Mouse (Mus musculus) left cerebral cortex, adult 8-10 months (tissue): ENCODE results near the gene Dchs2. TPM values are rescaled to one million over a fixed set of nuclear protein-coding genes. Genes with fewer than 3 reads are reported as not detected.

ENCODE experiments used
- DNase-seq, 2 experiments: peaks; one replicate each; pipeline ENCODE4 v3.0.0; 2022; ENCODE audit warnings: low spot score in 2 of 2
- total RNA-seq, 4 experiments: library from RNA; stranded (reverse); gene quantifications; 2 replicates each; pipeline ENCODE4 v1.2.4; 2022

Dchs2 gene
- total RNA-seq, 4 experiments from 2014 or later: 4.0 to 5.6 (median 4.6) TPM

GRCm38 (mm10) chr3:83250001-83250545 lies 122.3 kb downstream of the Dchs2 start:
- DNase-seq: no peak

GRCm38 (mm10) chr3:83251899-83252298 lies 124.2 kb downstream of the Dchs2 start:
- no peak for DNase-seq

GRCm38 (mm10) chr3:83259421-83259820 lies 131.7 kb downstream of the Dchs2 start:
- no peak for DNase-seq

- no peak for DNase-seq
Measured at GRCm38 (mm10) chr3:83266009-83266408, 138.3 kb downstream of the Dchs2 start.

GRCm38 (mm10) chr3:83270228-83270627 lies 142.5 kb downstream of the Dchs2 start:
- DNase-seq: no peak

- no peak for DNase-seq
Measured at GRCm38 (mm10) chr3:83270982-83271381, 143.2 kb downstream of the Dchs2 start.

GRCm38 (mm10) chr3:83273555-83274244 lies 146.0 kb downstream of the Dchs2 start:
- peak; percentile 22 to 64 for DNase-seq

- no peak for DNase-seq
Measured at GRCm38 (mm10) chr3:83275703-83276102, 148.0 kb downstream of the Dchs2 start.

- no peak for DNase-seq
Measured at GRCm38 (mm10) chr3:83283882-83284281, 156.1 kb downstream of the Dchs2 start.

GRCm38 (mm10) chr3:83286975-83287405 lies 159.2 kb downstream of the Dchs2 start:
- peak; percentile 23 to 24 for DNase-seq

- no peak for DNase-seq
Measured at GRCm38 (mm10) chr3:83288118-83288840, 160.5 kb downstream of the Dchs2 start.

GRCm38 (mm10) chr3:83290482-83290881 lies 162.7 kb downstream of the Dchs2 start:
- no peak for DNase-seq

- DNase-seq: no peak
Measured at GRCm38 (mm10) chr3:83290953-83291352, 163.2 kb downstream of the Dchs2 start.

GRCm38 (mm10) chr3:83299783-83300382 lies 172.1 kb downstream of the Dchs2 start:
- DNase-seq: no peak

- no peak for DNase-seq
Measured at GRCm38 (mm10) chr3:83303876-83304275, 176.1 kb downstream of the Dchs2 start.

GRCm38 (mm10) chr3:83345928-83346327 lies 218.2 kb downstream of the Dchs2 start:
- DNase-seq: no peak

GRCm38 (mm10) chr3:83368500-83369068 lies 240.8 kb downstream of the Dchs2 start:
- DNase-seq: no peak

- DNase-seq: no peak
Measured at GRCm38 (mm10) chr3:83369871-83370270, 242.1 kb downstream of the Dchs2 start.

- no peak for DNase-seq
Measured at GRCm38 (mm10) chr3:83374333-83374732, 246.6 kb downstream of the Dchs2 start.

- DNase-seq: no peak
Measured at GRCm38 (mm10) chr3:83376834-83377233, 249.1 kb downstream of the Dchs2 start.
